Mouse (Mus musculus) lung, embryonic 14.5 days (tissue): ENCODE measurements around the gene Grin2c. TPM values are rescaled to one million over a fixed set of nuclear protein-coding genes. Genes with fewer than 3 reads are reported as not detected.

Source experiments
- ATAC-seq: fragments of 200-750 bp; cut with Nextera tagmentation; 2 replicates; pipeline ENCODE4 v1.8.0; 2017; ENCODE audit warnings: mild to moderate bottlenecking, moderate TSS enrichment, moderate library complexity; ENCODE audit not compliant: insufficient read depth
- DNase-seq: peaks from one replicate; pipeline ENCODE4 v3.0.0-alpha.2; 2015
- H3K27ac ChIP-seq: fragments of 300-500 bp; sonication (generic); 2 replicates; pipeline ENCODE4 v1.5.1; 2014; ENCODE audit warnings: low read depth, mild to moderate bottlenecking, moderate library complexity
- H3K27me3 ChIP-seq: fragments of 300-500 bp; sonication (generic); 2 replicates; pipeline ENCODE4 v1.6.1; 2014; ENCODE audit warnings: low read length, control low read depth; ENCODE audit not compliant: insufficient read depth
- H3K36me3 ChIP-seq: fragments of 300-500 bp; sonication (generic); 2 replicates; pipeline ENCODE4 v1.6.1; 2014; ENCODE audit warnings: control low read depth; ENCODE audit not compliant: insufficient read depth
- H3K4me1 ChIP-seq: fragments of 300-500 bp; sonication (generic); 2 replicates; pipeline ENCODE4 v1.6.1; 2014; ENCODE audit warnings: antibody characterized with exemption, control low read depth; ENCODE audit not compliant: insufficient read depth
- H3K4me2 ChIP-seq: fragments of 300-500 bp; sonication (generic); 2 replicates; pipeline ENCODE4 v1.6.1; 2014; ENCODE audit warnings: mild to moderate bottlenecking
- H3K4me3 ChIP-seq: fragments of 300-500 bp; sonication (generic); 2 replicates; pipeline ENCODE4 v1.5.1; 2014; ENCODE audit warnings: low read depth, low read length
- H3K9ac ChIP-seq: fragments of 300-500 bp; sonication (generic); 2 replicates; pipeline ENCODE4 v1.6.1; 2014
- H3K9me3 ChIP-seq: fragments of 300-500 bp; sonication (generic); 2 replicates; pipeline ENCODE4 v1.6.1; 2016; ENCODE audit warnings: low read depth, low read length, control low read depth
- CTCF ChIP-seq: IDR thresholded peaks from 2 replicates; pipeline ENCODE4 v1.5.1; 2016; ENCODE audit warnings: antibody characterized with exemption, low read depth
- WGBS: fragments of 180-500 bp; shearing (Covaris S2); extraction: QIAGEN DNeasy Blood & Tissue Kit; methylation state at CpG from one replicate; pipeline ENCODE4 v1.1.7; 2014; 5-methylcytosine and 5-hydroxymethylcytosine counted together
- polyA plus RNA-seq: library from polyadenylated mRNA; unstranded; fragments of >200 nt; fragmentation: Nextera tagmentation; extraction: Ambion mirVana; gene quantifications from 2 replicates; pipeline ENCODE4 v1.2.1, GENCODE M21; 2014

Grin2c gene
- polyA plus RNA-seq, 1 experiment from 2014 or later: not detected

DNA sequence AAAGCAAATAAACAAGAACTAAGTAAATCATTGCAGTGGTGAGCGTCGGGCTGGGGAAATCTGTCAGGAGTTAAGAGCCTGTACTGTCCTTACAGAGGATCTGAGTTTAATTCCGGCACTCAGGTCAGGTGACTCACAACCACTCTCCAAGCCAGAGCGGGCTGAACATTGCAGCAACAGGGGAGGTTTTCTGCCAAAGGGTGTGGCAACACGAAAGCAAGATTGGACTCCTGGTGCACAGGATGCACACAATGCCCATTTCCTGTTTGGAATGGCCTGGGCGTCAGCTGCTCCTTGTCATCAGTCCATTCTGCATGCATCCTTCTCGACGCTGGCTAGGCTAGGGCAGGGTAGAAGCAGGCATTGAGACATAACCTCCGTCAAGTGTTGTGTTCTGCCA lies 47.8 kb downstream of the Grin2c start:
- Histone ChIP-seq H3K27ac (peak overlapping the region; percentile 18; the same call in 1 of the 2 replicates), H3K4me3 (no peak overlapping the region), H3K36me3 (no peaks in the 10 kb centered on the region), H3K9ac (no peak overlapping the region), H3K27me3 (peaks cover 22% of the 10 kb centered on the region; the same call in 1 of the 2 replicates), H3K9me3 (no peaks in the 10 kb centered on the region), H3K4me1 (peaks cover 29% of the 10 kb centered on the region), H3K4me2 (no peak overlapping the region)
- DNase-seq (peak; percentile 33), ATAC-seq (no peak)
- no peak for TF ChIP-seq CTCF
- 24% methylated on average over 9 of the region's 9 CpGs for WGBS

DNA sequence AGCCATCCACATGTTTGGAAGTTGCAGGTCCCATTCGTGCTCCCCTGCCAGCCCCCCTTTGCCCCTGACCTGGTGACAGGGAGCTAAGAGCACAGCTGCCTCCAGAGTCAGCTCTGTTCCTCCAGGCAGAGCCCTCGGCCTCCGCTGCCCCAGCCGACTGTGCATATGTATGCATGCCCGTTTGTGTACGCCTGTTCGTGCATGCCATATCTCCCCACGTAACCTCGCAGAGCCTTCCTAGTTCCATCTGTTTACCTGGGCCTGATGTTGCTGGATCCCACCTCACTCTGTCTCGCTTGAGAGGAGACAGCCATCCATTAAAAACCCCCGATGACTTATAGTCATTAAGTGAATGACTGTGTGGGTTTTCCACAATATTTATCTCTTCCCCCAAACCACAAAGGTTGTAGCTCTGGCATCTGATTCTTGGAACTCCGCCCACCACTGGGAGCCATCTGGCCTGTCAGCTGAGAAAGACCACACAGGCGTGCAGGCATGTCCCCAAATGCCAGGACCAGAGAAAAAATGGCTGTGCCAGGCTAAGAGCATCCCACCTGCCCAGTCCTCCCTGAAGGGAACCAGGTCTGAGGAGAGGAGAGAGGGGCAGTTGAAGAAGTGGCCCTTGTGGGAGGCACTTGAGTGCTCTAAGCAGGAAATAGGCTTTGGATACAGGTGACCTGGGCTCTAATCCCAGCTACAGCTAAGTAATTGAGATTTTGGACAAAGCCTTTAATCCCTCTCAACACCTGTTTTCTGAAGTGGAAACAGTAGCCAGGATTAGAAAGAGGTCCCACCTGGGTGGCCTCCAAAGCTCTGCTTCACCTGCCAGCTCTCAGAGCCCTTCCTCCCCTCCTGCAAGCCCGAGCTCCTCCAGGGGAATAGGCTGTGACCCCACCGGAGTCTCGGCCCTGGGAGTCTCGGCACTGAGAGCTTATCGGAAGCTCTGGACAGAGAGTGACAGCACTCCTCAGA lies 49.3 kb downstream of the Grin2c start:
- ATAC-seq: no peak
- no peaks in the 10 kb centered on the region for H3K36me3 ChIP-seq
- 40% methylated on average over 18 of the region's 18 CpGs for WGBS
- H3K9me3 ChIP-seq: no peaks in the 10 kb centered on the region
- H3K9ac ChIP-seq: no peak overlapping the region
- peaks cover 14% of the 10 kb centered on the region; the same call in 1 of the 2 replicates for H3K27me3 ChIP-seq
- H3K4me3 ChIP-seq: no peak overlapping the region
- peaks cover 14% of the 10 kb centered on the region for H3K4me1 ChIP-seq
- H3K27ac ChIP-seq: no peak overlapping the region
- DNase-seq: no peak
- no peak overlapping the region for H3K4me2 ChIP-seq
- no peak for TF ChIP-seq CTCF

DNA sequence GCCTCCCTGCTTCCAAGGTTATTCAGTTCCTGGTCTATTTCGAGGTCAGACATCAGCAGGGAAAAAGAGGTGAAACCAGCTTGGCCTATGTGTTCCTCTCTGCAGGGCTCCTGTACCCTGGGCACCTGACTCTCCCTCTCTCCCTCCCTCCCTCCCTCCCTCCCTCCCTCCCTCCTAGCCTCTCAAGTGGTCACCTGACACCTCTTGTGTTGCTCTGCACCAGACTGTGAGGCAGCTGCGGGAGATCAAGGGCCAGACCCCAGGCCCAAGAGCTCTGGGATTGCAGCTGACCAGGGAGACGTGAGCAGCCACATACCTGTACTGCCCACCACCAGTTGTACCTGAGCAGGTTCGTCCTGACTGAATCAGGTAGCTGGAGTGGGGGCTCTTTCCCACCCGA lies 51.9 kb downstream of the Grin2c start:
- ATAC-seq (peak; percentile 59; the same call in 1 of the 2 replicates), DNase-seq (no peak)
- no peak for TF ChIP-seq CTCF
- peaks cover 12% of the 10 kb centered on the region; the same call in 1 of the 2 replicates for H3K27me3 ChIP-seq
- no peak overlapping the region for H3K4me2 ChIP-seq
- H3K9ac ChIP-seq: no peak overlapping the region
- no peak overlapping the region for H3K27ac ChIP-seq
- no peaks in the 10 kb centered on the region for H3K36me3 ChIP-seq
- H3K4me3 ChIP-seq: no peak overlapping the region
- no peaks in the 10 kb centered on the region for H3K9me3 ChIP-seq
- H3K4me1 ChIP-seq: 0 out of 2 replicates have a peak, but pooled peaks cover 5% of the 10 kb centered on the region
- 28% methylated on average over 5 of the region's 5 CpGs for WGBS

DNA sequence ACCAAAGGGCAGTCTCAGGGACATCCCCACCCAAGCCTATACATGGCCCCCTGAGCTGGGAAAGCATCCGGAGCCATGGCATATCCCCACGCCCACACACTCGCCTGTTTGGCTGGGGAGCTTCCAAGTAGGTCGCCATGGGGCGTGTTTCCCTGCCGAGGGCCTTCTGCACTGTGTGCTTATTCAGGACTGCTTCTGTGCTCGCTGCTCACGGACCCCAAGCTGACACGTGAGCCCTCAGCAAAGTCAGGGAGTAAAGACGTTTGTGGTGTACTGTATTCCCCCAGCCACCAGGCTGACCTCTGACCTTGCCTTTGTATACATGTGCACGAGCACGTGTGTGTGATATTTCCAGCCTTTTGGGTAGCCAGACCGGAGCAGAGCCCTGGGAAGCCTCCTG lies 54.9 kb downstream of the Grin2c start:
- Histone ChIP-seq H3K9me3 (no peaks in the 10 kb centered on the region), H3K4me1 (no peaks in the 10 kb centered on the region), H3K36me3 (0 out of 2 replicates have a peak, but pooled peaks cover 3% of the 10 kb centered on the region), H3K9ac (no peak overlapping the region), H3K4me3 (no peak overlapping the region), H3K27me3 (no peaks in the 10 kb centered on the region), H3K27ac (no peak overlapping the region), H3K4me2 (no peak overlapping the region)
- no peak for ATAC-seq
- 37% methylated on average over 13 of the region's 13 CpGs for WGBS
- DNase-seq: no peak
- no peak for TF ChIP-seq CTCF

DNA sequence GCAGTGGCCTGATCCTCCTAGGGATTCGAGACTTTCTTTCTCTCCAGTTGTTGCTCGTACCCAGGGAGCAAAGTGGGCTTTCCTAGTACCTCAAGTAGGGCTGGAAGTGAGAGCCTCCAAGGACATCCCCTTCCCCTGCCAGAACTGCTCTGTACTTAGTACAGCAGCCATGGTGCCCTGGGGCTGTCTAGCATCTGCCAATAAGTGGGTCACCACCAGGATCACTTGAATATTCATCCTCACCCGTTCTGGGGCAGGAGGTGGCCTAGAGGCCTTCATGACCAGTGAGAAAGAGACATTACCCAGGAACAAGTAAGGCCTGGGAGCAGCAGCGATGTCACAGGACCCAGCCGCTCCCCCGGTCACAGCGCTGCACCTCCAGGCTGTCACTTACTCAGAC lies 57.1 kb downstream of the Grin2c start:
- ATAC-seq (no peak), DNase-seq (no peak)
- TF ChIP-seq CTCF: no peak
- WGBS: 75% methylated on average over 7 of the region's 7 CpGs
- Histone ChIP-seq H3K36me3 (peaks cover 24% of the 10 kb centered on the region; the same call in 1 of the 2 replicates), H3K4me3 (no peak overlapping the region), H3K4me2 (no peak overlapping the region), H3K27ac (no peak overlapping the region), H3K9me3 (no peaks in the 10 kb centered on the region), H3K9ac (no peak overlapping the region), H3K4me1 (no peaks in the 10 kb centered on the region), H3K27me3 (0 out of 2 replicates have a peak, but pooled peaks cover 3% of the 10 kb centered on the region)

DNA sequence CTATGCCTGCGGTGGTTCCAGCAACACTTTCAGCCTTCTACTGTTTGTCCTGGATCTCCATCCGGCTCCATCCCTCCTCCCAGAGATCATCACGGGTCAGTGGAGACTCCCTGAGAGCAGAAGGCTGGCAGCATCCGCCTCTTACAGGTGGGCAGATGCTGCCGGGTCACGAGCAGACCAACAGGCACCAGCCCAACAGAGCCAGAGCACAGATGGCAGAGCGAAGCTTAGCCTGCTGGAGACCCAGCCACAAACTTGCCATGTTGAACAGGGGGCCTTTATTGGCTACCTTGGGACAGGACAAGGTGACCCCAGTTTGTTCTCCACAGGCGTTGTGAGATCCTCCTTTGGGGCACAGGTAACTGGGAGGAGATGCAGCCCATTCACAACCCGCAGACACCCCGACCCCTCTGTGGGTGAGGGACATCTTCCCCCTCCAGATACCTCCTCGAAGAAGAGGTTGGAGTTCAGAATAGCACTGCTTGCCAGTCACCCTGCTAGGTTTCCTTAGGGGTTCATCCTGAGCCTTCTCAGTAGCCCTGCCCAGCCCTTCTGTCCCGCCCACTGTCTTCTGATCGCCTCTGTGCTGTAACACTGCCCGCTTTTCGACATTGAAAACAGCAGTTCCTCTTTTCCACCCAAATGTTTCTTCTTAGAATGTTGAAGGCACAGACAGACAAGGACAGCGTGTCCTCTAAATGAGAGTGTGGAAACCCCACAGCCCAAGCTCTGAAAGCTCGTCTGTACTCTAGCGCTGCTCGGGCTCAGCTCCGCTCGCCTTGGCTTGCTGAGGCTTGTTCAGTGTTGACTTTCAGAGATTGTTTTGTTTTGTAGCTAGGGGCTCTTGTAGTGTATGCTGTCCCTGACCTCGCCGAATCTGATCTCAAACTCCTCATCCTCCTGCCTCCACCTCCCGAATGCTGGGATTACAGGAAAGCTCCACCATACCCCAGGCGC lies 58.0 kb downstream of the Grin2c start:
- Histone ChIP-seq H3K9ac (no peak overlapping the region), H3K9me3 (no peaks in the 10 kb centered on the region), H3K4me2 (no peak overlapping the region), H3K27me3 (0 out of 2 replicates have a peak, but pooled peaks cover 3% of the 10 kb centered on the region), H3K4me3 (no peak overlapping the region), H3K27ac (no peak overlapping the region), H3K4me1 (no peaks in the 10 kb centered on the region), H3K36me3 (peaks cover 25% of the 10 kb centered on the region; the same call in 1 of the 2 replicates)
- TF ChIP-seq CTCF: no peak
- ATAC-seq (no peak), DNase-seq (no peak)
- WGBS: 74% methylated on average over 25 of the region's 25 CpGs
